Mouse (Mus musculus) urinary bladder, postnatal 10 days (tissue): ENCODE measurements around the gene Myo9b.
A peak's percentile ranks its signal among the peaks of the same experiment; 100 is the strongest.

Experiments used
- DNase-seq: peaks from one replicate; pipeline ENCODE4 v3.0.0; 2022; ENCODE audit warnings: low spot score

Myo9b gene

DNA sequence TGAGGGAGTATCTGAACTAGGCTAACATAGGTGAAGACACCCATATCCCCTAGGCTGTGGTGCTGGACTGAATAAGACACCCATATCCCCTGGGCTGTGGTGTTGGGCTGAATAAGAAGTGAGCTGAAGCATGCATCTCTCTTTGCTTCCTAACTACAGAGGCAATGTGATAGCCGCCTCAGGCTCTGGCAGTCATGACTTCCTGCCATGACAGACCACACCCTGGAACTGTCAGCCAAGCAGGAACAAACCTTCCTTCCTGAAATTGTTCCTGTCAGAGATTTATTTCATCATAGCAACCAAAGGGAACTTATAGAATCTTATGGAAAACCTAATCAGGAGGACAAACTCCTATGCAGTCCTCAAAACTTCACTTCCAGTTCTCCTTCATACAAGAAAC is 115.8 kb downstream of the Myo9b start:
- no peak for DNase-seq

DNA sequence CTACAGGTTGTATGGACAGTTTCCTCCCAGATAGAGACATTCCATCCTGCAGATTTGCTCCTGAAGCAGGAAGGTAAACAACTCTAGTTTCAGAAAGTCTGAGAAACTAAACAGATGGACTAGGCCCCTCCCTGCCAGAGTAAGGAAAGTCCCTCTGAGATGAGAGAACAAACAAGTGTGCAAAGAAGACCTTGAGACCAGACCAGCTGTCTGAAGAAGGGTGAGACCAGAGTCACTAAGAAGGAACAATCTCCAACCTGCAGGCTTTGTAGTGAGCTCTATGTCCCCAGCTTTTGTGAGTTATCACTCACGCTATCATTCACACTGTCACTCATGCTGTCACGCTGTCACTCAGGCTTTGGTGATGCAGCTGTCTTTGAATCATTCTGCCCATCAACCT is 119.2 kb downstream of the Myo9b start:
- no peak for DNase-seq

DNA sequence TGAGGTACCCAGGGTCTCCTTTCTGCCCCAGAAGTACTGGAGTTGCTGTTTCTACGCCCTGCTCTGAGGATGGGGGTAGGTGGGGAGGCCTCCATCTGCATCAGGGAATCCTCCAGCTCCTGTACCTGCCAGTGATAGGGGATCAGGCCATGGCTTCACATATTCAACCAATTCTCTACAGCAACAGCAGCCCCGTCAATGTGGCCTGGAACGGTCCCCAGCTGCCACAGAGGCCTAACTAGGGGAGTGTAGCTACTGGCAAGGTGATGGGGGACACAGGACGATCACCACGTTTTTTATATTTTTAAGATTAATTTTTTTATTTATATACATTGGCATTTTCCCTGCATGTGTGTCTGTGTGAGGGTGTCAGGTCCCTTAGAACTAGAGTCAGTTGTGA is 119.9 kb downstream of the Myo9b start:
- no peak for DNase-seq

DNA sequence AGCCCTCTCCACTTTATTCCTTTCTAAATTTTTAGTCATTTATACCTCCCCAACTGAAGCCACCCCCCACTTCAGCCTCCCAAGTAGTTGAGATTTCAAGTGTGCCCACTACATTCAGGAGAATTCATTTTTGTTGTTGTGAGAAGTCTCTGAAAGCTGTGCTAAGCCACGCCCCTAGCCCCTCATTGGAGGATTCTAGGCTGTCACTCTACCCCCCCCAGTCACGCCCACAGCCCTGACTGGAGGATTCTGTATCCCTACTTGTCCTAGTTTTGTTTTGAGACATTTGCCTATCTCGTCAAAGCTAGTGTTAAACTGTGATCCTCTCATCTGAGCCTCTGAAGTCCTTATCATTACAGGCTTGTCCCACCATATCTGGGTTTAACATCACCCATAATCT is 120.4 kb downstream of the Myo9b start:
- no peak for DNase-seq

DNA sequence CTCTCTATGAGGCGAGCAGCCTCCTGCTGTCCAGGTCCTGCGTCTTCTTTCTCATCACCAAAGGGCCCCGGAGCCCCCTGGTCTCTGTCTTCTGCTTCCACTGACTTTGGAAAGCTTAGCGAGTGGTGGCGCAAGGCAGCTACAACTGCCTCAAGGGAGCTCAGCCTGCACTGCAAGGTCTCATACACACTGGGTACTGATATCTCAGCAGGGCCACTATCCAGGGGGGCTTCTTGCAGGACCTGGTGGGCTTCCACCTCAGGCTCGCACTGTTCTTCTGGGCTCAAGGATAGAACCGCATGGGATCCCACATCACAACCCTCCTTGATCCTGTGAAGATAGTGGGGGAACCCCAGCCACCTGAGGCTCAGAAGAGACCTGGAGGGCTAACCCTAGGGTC is 122.0 kb downstream of the Myo9b start:
- no peak for DNase-seq

DNA sequence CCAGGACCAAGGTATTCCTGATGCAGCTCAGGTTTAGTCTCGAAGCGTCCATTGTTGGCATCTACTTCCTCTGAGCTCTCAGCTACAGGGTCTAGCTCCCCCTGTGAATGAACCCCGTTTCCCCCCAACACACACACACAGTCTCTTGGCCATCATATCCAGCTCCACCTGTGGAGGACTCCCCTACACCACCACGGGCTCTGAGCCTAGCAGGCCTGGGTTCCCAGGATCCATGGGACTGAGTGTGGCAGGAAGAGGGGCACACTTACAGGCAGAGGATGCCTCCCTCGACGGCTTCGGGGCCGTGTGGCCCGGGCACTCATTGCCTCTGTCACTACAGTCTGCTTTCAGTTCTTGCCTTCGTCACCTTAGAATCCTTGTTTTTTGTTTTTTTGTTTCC is 122.6 kb downstream of the Myo9b start:
- no peak for DNase-seq

DNA sequence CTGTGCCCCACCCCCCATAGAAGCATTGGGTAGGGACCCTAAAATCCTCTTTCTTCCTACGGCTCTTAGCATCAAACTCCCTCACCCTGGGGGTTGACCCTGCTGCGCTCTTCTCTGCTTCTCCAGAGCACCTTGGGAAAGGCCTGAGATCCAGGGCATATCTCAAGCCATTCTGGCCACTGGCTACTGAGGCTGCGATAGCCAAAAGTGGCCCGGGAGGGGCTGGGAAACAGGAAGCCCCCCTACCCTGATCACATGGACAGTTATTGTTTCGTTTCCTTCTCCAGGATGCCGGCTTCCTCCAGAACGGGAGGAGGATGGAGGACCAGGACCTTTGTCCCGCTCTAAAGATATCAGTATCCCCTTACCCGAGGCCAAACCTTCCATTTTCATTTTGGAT is 123.1 kb downstream of the Myo9b start, which contains the start of gene Ushbp1:
TSS of gene Ushbp1 (minus strand) at position 174 of the 400 bp plus-strand sequence.
- no peak for DNase-seq

DNA sequence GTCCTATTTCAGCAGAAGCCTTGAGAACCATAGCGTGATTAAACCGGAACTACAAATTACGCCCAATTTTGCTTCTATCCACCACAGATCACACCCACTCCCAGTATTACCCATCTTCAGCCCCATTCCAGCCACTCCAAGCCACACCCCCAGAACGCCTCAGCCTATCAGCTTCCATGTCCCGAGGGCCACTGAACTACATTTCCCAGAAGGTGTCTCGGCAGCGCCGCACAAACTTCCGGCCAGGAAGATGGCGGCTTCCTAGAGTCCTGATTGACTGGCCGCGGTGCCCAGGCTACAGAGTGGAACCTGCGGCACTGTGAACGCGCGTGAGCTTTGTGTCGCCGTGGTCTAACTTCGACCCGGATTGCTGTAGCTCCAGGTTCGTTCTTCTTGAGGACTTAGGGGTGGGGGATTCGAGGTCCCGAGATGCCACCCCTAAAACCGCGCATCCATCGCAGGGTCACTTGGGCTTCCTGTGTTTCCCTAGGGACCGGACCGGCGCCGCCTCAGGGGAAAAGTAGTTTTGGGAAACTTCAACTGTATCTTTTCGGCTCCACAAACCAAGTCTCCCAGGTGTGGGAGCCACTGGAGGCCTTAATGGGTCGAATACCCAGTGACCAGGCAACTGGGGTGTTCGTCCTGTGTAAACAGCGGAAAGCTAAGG is 124.3 kb downstream of the Myo9b start, which contains the start of gene Babam1:
TSS of gene Babam1 (plus strand) at position 223 of the 667 bp plus-strand sequence.
- DNase-seq = no peak

DNA sequence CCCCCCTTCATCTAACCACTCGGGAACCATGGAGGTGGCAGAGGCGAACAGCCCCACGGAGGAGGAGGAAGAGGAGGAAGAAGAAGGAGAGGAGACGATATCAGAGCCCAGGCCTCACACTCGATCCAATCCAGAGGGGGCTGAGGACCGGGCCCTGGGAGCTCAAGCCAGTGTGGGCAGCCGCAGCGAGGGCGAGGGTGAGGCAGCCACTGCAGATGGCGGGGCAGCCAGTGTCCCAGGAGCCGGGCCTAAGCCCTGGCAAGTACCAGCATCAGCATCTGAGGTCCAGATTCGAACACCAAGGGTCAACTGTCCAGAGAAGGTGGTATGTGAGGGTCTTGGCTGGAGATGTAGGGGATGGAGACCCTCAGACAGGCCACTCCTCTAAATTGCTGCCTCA is 125.2 kb downstream of the Myo9b start:
- DNase-seq = no peak

DNA sequence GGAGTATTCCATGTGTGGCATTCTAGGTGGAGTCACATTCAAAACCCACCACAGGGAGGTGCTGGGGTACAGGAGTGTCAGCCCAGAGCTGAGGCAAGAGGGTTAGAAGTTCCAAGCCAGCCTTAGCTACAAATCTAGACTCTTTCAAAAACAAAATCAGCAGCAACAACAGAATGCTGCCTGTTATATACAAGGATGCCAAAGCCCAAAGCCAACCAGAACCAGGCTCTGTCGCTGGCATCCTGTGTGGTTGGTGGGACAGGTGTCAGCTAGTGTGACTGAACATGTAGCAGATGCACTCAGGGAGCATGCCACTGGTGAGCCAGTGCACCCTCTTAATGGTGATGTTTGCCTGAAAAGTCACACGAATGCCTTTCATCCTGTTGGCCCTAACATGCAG is 128.3 kb downstream of the Myo9b start:
- no peak for DNase-seq

DNA sequence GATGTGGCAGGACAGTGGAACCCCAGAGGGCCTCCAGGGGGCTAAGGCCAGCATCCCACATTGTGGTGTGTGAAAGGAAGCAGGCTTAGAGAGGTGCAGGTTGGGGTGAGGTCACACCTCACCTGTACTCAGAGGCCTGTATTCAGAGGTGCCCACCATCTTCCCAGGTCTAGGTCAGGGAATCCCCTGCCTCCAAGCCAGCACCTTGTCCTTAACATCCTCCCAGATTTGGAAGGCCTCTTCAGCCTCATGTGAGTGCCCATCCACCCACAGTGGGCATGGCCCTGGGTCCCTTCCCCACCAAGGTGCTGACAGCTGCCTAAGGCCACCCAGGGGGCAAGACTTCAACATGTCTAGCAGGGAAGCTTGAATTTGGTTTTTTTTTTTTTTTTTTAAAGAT is 128.9 kb downstream of the Myo9b start:
- no peak for DNase-seq

DNA sequence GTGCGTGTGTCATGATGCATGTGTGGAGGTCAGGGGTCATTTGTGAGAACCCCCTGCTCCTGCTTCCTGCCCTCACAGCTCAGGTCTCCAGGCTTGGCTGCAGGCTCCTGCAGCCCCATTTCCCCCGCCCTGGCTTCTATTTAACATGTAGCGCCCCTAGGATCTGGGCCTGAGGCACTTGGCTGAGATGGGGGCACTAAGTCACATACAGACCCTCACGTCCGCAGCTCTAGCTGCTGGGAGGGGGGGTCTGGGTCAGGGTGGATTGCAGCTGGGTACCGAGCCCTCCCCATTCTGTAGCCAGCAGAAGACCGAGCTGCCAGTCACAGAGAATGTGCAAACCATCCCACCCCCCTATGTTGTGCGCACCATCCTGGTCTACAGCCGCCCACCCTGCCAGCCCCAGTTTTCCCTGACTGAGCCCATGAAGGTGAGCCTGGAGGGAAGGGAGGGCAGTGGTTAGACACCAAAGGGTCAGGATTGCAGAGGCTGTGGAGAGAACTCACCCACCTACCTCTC is 130.0 kb downstream of the Myo9b start:
- DNase-seq = no peak

DNA sequence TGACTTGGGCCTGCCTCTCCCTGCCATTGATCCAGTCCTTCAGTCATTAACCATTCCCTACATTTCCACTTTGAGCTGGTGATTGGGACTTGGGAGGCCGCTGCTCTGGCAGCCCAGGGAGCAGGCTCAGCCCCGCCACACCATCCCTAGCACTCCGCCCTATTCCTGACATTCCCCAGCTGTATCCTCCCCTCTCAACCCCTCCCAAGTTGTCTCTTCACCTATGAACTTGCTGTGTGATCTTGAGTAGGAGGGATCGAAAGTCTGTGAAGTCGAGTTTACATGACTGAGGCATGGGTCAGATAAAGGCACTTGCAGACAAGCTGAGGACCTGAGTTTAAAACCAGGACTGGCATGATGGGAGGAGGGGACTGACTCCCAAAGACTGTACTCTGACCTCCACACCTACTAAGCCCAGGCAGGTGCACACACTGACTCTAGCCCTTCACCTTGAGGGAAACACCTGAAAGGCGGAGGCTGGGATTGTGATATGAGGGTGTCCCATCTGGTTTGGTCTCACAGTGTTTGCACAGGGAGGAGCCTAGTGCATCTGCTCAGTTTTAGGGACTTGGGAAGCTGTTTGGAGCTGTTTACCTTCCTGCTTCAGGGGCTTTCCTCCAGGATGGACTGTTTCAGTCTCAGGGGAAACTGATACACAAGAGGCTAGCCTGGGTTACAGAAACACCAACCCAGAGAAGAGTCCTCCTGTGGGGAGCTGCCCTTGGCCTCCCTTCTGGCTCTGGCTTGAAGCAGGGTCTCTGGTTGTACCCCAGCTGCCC is 130.8 kb downstream of the Myo9b start:
- no peak for DNase-seq

DNA sequence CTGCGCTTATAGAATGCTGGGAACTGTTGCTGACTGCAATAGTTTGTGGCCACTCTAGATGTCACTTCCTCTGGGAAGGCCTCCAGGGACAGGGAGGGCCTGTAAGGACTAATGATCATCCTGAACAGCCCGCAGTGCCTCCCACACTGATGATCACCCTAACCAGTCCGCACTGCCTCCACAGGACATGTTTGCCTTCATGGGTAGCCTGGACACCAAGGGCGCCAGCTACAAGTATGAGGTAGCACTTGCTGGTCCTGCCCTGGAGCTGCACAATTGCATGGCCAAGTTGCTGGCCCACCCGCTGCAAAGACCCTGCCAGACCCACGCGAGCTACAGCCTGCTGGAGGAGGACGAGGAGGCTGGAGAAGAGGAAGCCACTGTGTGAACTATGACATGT is 131.5 kb downstream of the Myo9b start:
- no peak for DNase-seq

DNA sequence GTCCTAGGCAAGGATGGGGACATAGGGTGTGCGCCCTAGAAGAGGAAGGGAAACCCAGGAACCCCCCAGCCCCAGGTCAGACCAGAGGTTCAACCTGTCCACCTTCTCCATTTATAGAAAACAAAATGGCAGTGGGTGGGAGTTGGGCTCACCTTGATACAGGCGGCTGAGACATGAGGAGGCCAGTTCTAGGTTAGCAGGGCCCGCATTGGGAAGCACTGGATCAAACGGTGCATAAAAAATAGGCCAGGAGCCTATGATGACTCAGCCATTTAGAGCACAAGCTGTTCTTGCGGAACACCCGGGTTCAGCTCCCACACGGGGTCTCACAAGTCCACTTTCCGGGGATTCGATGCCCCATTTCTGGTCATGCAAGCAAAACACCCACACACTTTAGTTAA is 132.4 kb downstream of the Myo9b start:
- DNase-seq = no peak

DNA sequence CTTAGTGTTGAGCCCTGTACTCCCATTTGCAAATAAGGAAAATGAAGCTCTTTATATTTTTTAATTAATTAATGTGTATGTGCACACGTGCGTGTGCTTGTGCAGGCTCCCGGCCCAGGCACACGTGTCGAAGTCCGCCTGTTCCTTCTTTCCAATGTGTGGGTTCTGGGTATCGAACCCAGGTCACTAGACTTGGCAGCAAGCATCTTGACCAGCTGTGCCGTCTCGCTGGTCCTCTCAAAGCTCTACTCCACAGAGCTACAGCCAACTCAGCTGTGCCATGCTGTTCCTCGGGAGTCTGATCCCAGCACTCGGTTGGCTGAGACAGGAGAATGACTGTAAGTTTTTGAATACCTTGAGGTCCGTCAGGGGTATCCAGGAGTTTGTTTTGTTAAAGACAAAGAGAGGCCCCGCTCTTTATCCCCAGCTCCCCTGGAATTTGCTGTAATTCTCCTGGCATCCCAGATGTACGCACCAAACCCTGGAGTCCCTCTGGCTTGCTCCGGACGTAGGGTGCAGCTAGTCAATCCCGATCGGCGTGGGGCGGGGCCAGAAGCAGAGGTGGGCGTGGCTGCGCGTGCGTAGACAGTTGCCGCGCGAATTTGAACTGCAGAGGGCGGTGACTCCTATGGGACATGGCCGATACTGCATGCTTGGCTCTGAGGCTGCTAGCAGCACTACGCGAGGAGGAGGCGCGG is 133.0 kb downstream of the Myo9b start, which contains the start of gene Ankle1:
TSS of gene Ankle1 (plus strand) at position 610 of the 698 bp plus-strand sequence.
- DNase-seq = peak; percentile 84

DNA sequence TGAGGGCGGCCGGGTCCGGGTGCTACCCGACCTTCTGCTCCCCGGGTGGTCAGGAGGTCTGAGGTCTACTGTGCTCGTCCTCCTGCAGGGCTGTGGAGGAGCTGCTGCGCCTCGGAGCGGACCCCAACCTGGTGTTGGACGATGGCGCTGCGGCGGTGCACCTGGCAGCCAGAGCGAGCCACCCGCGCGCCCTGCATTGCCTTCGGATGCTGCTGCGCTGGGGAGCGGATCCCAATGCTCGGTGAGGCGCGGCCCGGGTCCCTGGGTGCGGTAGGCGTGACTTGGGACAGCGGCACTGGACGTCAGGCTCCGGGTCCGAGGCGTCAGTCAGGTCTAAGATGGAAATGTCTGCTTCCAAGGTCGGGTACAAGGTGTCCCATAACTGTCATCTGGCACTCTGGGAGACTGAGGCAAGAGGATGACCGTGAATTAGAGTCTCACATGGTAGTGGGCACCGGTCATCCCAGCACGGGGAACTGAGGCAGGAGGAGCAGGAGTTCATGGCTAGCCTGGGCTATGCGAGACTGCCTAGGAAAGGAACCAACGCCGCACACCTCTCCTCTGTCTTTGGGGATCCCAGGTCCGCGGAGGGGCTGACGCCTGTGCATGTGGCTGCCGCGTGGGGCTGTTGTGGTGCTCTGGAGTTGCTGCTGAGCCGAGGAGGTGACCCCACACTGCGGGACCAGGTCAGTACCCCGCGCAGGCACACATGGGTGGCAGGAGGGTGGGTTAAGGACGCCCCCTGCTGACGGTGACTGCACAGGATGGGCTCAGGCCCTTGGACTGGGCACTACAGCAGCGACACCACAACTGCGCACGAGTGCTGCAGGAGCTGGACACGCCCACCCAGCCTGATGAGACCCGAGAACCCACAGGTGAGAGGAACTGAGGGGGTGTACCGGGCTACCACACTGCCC is 133.8 kb downstream of the Myo9b start:
- no peak for DNase-seq

DNA sequence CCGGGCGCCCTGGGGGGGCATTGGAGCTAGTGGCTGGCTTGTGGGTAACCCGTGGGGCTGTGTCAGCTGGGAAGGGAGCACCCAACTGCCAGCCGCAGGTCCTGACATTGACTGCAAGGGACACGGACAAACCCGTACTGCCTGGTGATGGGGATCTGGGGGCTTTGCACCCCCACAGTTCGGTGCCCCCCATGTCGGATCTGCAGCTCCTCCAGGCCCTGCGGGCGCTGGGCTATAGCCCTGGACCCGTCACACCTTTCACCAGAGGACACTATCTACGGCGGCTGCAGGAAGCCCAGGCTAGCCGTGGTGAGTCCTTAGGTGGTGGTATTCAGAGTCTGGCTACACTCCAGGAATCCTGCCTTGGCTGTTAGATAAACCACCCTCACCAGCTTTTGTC is 134.9 kb downstream of the Myo9b start:
- no peak for DNase-seq

DNA sequence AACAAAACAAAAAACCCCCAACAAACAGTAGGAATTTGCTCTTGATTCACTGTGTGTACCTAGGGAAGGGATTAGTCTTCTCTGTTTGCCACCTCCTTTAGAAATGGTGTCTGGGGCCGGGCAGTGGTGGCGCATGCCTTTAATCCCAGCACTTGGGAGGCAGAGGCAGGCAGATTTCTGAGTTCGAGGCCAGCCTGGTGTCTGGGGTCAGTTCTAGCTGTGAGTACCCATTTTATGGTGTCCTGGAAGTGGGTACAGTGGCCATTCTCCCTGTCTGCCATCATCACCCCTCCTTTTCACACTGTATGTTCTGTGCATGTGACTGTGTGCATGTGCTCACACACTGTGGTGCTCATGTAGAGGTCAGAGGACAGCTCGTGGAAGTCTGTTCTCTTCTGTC is 135.7 kb downstream of the Myo9b start:
- no peak for DNase-seq
